Mouse (Mus musculus): ENCODE data around the gene D330020A13Rik. TPM values are rescaled to one million over a fixed set of nuclear protein-coding genes. Genes with fewer than 3 reads are reported as not detected.

D330020A13Rik gene
- total RNA-seq, 1 experiment: 4.4 TPM

GRCm38 (mm10) chr6:120264151-120264550 is 30.0 kb upstream of the D330020A13Rik start:
- no peaks in the 10 kb centered on the region for H3K9me3 ChIP-seq (ENCODE audit: control insufficient read depth, insufficient read depth, low read depth, low read length)
- TF ChIP-seq MAFK (IDR thresholded peaks at IDR 0.05; ENCODE audit: insufficient read depth, low read depth, low read length) (no peak), CHD2 (IDR thresholded peaks at IDR 0.05; ENCODE audit: low read depth, low read length) (no peak), ZNF384 (IDR thresholded peaks at IDR 0.05; ENCODE audit: low read depth, low read length) (no peak), ZC3H11A (IDR thresholded peaks at IDR 0.05; ENCODE audit: borderline replicate concordance, low read depth, low read length) (no peak), HCFC1 (IDR thresholded peaks at IDR 0.05; ENCODE audit: borderline replicate concordance, insufficient read depth, low read length) (no peak)
- H3K4me3 ChIP-seq (ENCODE audit: insufficient read depth in 1 of 2, low read depth in 1 of 2, low read length in 2 of 2, poor library complexity in 1 of 2, severe bottlenecking in 1 of 2): no peak overlapping the region
- no peak overlapping the region for H3K27ac ChIP-seq (ENCODE audit: insufficient read depth, low read depth, low read length, poor library complexity, severe bottlenecking)
- peaks cover 4% of the 10 kb centered on the region; the same call in 1 of the 2 replicates for H3K36me3 ChIP-seq (ENCODE audit: control insufficient read depth, insufficient read depth, low read length, poor library complexity, severe bottlenecking)
- H3K4me1 ChIP-seq (ENCODE audit: control insufficient read depth in 2 of 2, insufficient read depth in 2 of 2, low read length in 2 of 2, poor library complexity in 1 of 2): peaks cover 7 to 26% of the 10 kb centered on the region in 2 experiments
- in situ Hi-C loops (cut with MboI; ENCODE audit: low sequenced_read_pairs in 2 of 2, unreplicated experiment in 2 of 2): no loop called here
- H3K9ac ChIP-seq (ENCODE audit: insufficient read depth, low read depth, low read length, poor library complexity, severe bottlenecking): no peak overlapping the region
- no peak for DNase-seq (ENCODE audit: low read depth, low spot score)

GRCm38 (mm10) chr6:120274181-120274580 is 20.0 kb upstream of the D330020A13Rik start:
- H3K36me3 ChIP-seq (ENCODE audit: control insufficient read depth, insufficient read depth, low read length, poor library complexity, severe bottlenecking): no peaks in the 10 kb centered on the region
- TF ChIP-seq MAFK (IDR thresholded peaks at IDR 0.05; ENCODE audit: insufficient read depth, low read depth, low read length): no peak
- TF ChIP-seq ZC3H11A (IDR thresholded peaks at IDR 0.05; ENCODE audit: borderline replicate concordance, low read depth, low read length): no peak
- TF ChIP-seq CHD2 (IDR thresholded peaks at IDR 0.05; ENCODE audit: low read depth, low read length): no peak
- no peak for TF ChIP-seq HCFC1 (IDR thresholded peaks at IDR 0.05; ENCODE audit: borderline replicate concordance, insufficient read depth, low read length)
- no peak for TF ChIP-seq ZNF384 (IDR thresholded peaks at IDR 0.05; ENCODE audit: low read depth, low read length)
- peak overlapping the region; percentile 24; the same call in 1 of the 2 replicates for H3K27ac ChIP-seq (ENCODE audit: insufficient read depth, low read depth, low read length, poor library complexity, severe bottlenecking)
- DNase-seq (ENCODE audit: low read depth, low spot score): no peak
- H3K9me3 ChIP-seq (ENCODE audit: control insufficient read depth, insufficient read depth, low read depth, low read length): no peaks in the 10 kb centered on the region
- H3K9ac ChIP-seq (ENCODE audit: insufficient read depth, low read depth, low read length, poor library complexity, severe bottlenecking): no peak overlapping the region
- H3K4me1 ChIP-seq (ENCODE audit: control insufficient read depth in 2 of 2, insufficient read depth in 2 of 2, low read length in 2 of 2, poor library complexity in 1 of 2): peaks cover 9 to 20% of the 10 kb centered on the region in 2 experiments
- H3K4me3 ChIP-seq (ENCODE audit: insufficient read depth in 1 of 2, low read depth in 1 of 2, low read length in 2 of 2, poor library complexity in 1 of 2, severe bottlenecking in 1 of 2): peak overlapping the region in 1 of 2 experiments; percentile 31; a peak in 2 of 4 replicates
- in situ Hi-C loops (cut with MboI; ENCODE audit: low sequenced_read_pairs in 2 of 2, unreplicated experiment in 2 of 2): no loop called here

GRCm38 (mm10) chr6:120274887-120275286 is 19.3 kb upstream of the D330020A13Rik start:
- no peak overlapping the region for H3K4me3 ChIP-seq (ENCODE audit: insufficient read depth in 1 of 2, low read depth in 1 of 2, low read length in 2 of 2, poor library complexity in 1 of 2, severe bottlenecking in 1 of 2)
- in situ Hi-C loops (cut with MboI; ENCODE audit: low sequenced_read_pairs in 2 of 2, unreplicated experiment in 2 of 2): no loop called here

GRCm38 (mm10) chr6:120275301-120275700 is 18.9 kb upstream of the D330020A13Rik start:
- Histone ChIP-seq H3K27ac (ENCODE audit: insufficient read depth, low read depth, low read length, poor library complexity, severe bottlenecking) (no peak overlapping the region), H3K9ac (ENCODE audit: insufficient read depth, low read depth, low read length, poor library complexity, severe bottlenecking) (no peak overlapping the region), H3K9me3 (ENCODE audit: control insufficient read depth, insufficient read depth, low read depth, low read length) (no peaks in the 10 kb centered on the region), H3K4me3 (ENCODE audit: insufficient read depth in 1 of 2, low read depth in 1 of 2, low read length in 2 of 2, poor library complexity in 1 of 2, severe bottlenecking in 1 of 2) (no peak overlapping the region), H3K36me3 (ENCODE audit: control insufficient read depth, insufficient read depth, low read length, poor library complexity, severe bottlenecking) (no peaks in the 10 kb centered on the region), H3K4me1 (ENCODE audit: control insufficient read depth in 2 of 2, insufficient read depth in 2 of 2, low read length in 2 of 2, poor library complexity in 1 of 2) (peaks cover 9 to 24% of the 10 kb centered on the region in 2 experiments)
- DNase-seq (ENCODE audit: low read depth, low spot score): no peak
- in situ Hi-C loops (cut with MboI; ENCODE audit: low sequenced_read_pairs in 2 of 2, unreplicated experiment in 2 of 2): no loop called here
- TF ChIP-seq MAFK (IDR thresholded peaks at IDR 0.05; ENCODE audit: insufficient read depth, low read depth, low read length) (no peak), HCFC1 (IDR thresholded peaks at IDR 0.05; ENCODE audit: borderline replicate concordance, insufficient read depth, low read length) (no peak), ZNF384 (IDR thresholded peaks at IDR 0.05; ENCODE audit: low read depth, low read length) (no peak), CHD2 (IDR thresholded peaks at IDR 0.05; ENCODE audit: low read depth, low read length) (no peak), ZC3H11A (IDR thresholded peaks at IDR 0.05; ENCODE audit: borderline replicate concordance, low read depth, low read length) (no peak)

More at GRCm38 (mm10) chr6:120274887-120275286, 19.3 kb upstream of the D330020A13Rik start:
- H3K27ac ChIP-seq (ENCODE audit: insufficient read depth, low read depth, low read length, poor library complexity, severe bottlenecking): peak overlapping the region; percentile 24; the same call in 1 of the 2 replicates
- H3K4me1 ChIP-seq (ENCODE audit: control insufficient read depth in 2 of 2, insufficient read depth in 2 of 2, low read length in 2 of 2, poor library complexity in 1 of 2): peaks cover 9 to 22% of the 10 kb centered on the region in 2 experiments
- no peaks in the 10 kb centered on the region for H3K9me3 ChIP-seq (ENCODE audit: control insufficient read depth, insufficient read depth, low read depth, low read length)
- no peak for TF ChIP-seq ZC3H11A (IDR thresholded peaks at IDR 0.05; ENCODE audit: borderline replicate concordance, low read depth, low read length)
- no peak for TF ChIP-seq CHD2 (IDR thresholded peaks at IDR 0.05; ENCODE audit: low read depth, low read length)
- TF ChIP-seq ZNF384 (IDR thresholded peaks at IDR 0.05; ENCODE audit: low read depth, low read length): no peak
- no peak for TF ChIP-seq MAFK (IDR thresholded peaks at IDR 0.05; ENCODE audit: insufficient read depth, low read depth, low read length)
- no peak for TF ChIP-seq HCFC1 (IDR thresholded peaks at IDR 0.05; ENCODE audit: borderline replicate concordance, insufficient read depth, low read length)
- H3K36me3 ChIP-seq (ENCODE audit: control insufficient read depth, insufficient read depth, low read length, poor library complexity, severe bottlenecking): no peaks in the 10 kb centered on the region
- DNase-seq (ENCODE audit: low read depth, low spot score): no peak
- H3K9ac ChIP-seq (ENCODE audit: insufficient read depth, low read depth, low read length, poor library complexity, severe bottlenecking): no peak overlapping the region
